Comparison of ENCODE assay signal across 25 mouse cellular contexts in the genomic region with DNA sequence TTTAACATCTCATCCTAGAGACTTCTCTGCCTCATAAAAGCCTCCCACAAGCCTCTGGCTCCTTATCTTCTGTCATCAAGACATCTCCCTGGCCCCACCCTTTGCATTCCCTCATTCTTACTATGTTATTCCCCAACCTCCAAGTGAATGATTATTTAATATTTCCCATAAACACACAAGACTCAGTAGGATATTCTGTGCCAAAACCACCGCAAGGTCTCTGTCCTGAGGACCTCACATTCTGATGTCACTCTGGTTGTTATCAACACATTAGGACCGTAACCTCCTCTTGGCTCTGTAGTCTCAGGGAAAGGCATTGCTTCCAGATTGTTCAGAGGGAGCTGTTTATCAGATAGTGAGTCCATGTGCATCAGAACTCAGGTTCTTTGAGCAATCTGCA.
DNase-seq lines count a peak whose midpoint lies in the region; ATAC-seq lines count a peak whose summit lies in the region.
"Had no signal": no experiment of that assay in that cellular context is flagged by ENCODE, and none has a peak within 500 bp of the region (broad histone marks: within the 10 kb centered on the region; RNA-seq: fewer than 3 reads in every experiment).

No protein-coding gene starts in this region.

- H3K9ac ChIP-seq in embryonic facial prominence, embryonic 14.5 days (ENCODE audit: low read depth, low read length) = no peak overlapping the region
- no peak overlapping the region for H3K9ac ChIP-seq in kidney, embryonic 15.5 days
- H3K9ac ChIP-seq: embryonic facial prominence, embryonic 12.5 days; embryonic facial prominence, embryonic 15.5 days; forebrain, embryonic 13.5 days; forebrain, embryonic 15.5 days; forebrain, postnatal 0 days had no signal

- no peaks in the 10 kb centered on the region for H3K27me3 ChIP-seq in embryonic facial prominence, embryonic 14.5 days (replicated peaks; ENCODE audit: control insufficient read depth, insufficient read depth, low read length)
- no peaks in the 10 kb centered on the region for H3K27me3 ChIP-seq in embryonic facial prominence, embryonic 10.5 days (replicated peaks; ENCODE audit: low read depth, poor library complexity, severe bottlenecking)
- no peaks in the 10 kb centered on the region for H3K27me3 ChIP-seq in kidney, embryonic 15.5 days
- H3K27me3 ChIP-seq: embryonic facial prominence, embryonic 12.5 days; embryonic facial prominence, embryonic 15.5 days; forebrain, embryonic 13.5 days; forebrain, embryonic 15.5 days; Patski had no signal

- 75% methylated on average over 2 of the region's 2 CpGs for WGBS in embryonic facial prominence, embryonic 14.5 days
- 85% methylated on average over 2 of the region's 2 CpGs for WGBS in embryonic facial prominence, embryonic 10.5 days
- WGBS in kidney, embryonic 15.5 days = 86% methylated on average over 2 of the region's 2 CpGs

- no peak overlapping the region for H3K4me3 ChIP-seq in embryonic facial prominence, embryonic 14.5 days (ENCODE audit: low read depth, low read length)
- H3K4me3 ChIP-seq in embryonic facial prominence, embryonic 10.5 days = no peak overlapping the region
- no peak overlapping the region for H3K4me3 ChIP-seq in kidney, embryonic 15.5 days (replicated peaks)
- H3K4me3 ChIP-seq: embryonic facial prominence, embryonic 12.5 days; embryonic facial prominence, embryonic 15.5 days; erythroblast, embryonic 14.5 days; forebrain, embryonic 13.5 days; forebrain, embryonic 15.5 days had no signal

- H3K4me2 ChIP-seq in embryonic facial prominence, embryonic 14.5 days (ENCODE audit: low read depth, low read length) = no peak overlapping the region
- H3K4me2 ChIP-seq in kidney, embryonic 15.5 days = no peak overlapping the region
- H3K4me2 ChIP-seq: embryonic facial prominence, embryonic 12.5 days; embryonic facial prominence, embryonic 15.5 days; forebrain, embryonic 13.5 days; forebrain, embryonic 15.5 days had no signal

- ATAC-seq in embryonic facial prominence, embryonic 14.5 days (ENCODE audit: low read depth) = no peak
- ATAC-seq in kidney, embryonic 15.5 days (replicated peaks; ENCODE audit: low FRiP score) = no peak
- ATAC-seq: activated CD4-positive, CD25-positive, alpha-beta regulatory T cell, adult 4 months; forebrain, embryonic 13.5 days; forebrain, embryonic 15.5 days; forebrain, postnatal 0 days; Patski had no signal

- H3K36me3 ChIP-seq in embryonic facial prominence, embryonic 14.5 days (ENCODE audit: control insufficient read depth, insufficient read depth, low read length) = no peaks in the 10 kb centered on the region
- no peaks in the 10 kb centered on the region for H3K36me3 ChIP-seq in embryonic facial prominence, embryonic 10.5 days (replicated peaks)
- H3K36me3 ChIP-seq in kidney, embryonic 15.5 days = no peaks in the 10 kb centered on the region
- H3K36me3 ChIP-seq: embryonic facial prominence, embryonic 12.5 days; embryonic facial prominence, embryonic 15.5 days; forebrain, embryonic 15.5 days had no signal

- H3K9me3 ChIP-seq in embryonic facial prominence, embryonic 14.5 days (ENCODE audit: control insufficient read depth, low read length) = no peaks in the 10 kb centered on the region
- H3K9me3 ChIP-seq in embryonic facial prominence, embryonic 10.5 days = no peaks in the 10 kb centered on the region
- H3K9me3 ChIP-seq in kidney, embryonic 15.5 days (replicated peaks) = no peaks in the 10 kb centered on the region
- H3K9me3 ChIP-seq: embryonic facial prominence, embryonic 12.5 days; embryonic facial prominence, embryonic 15.5 days; forebrain, embryonic 13.5 days; forebrain, embryonic 15.5 days had no signal

- H3K27ac ChIP-seq in embryonic facial prominence, embryonic 14.5 days (replicated peaks; ENCODE audit: low read depth, low read length) = no peak overlapping the region
- no peak overlapping the region for H3K27ac ChIP-seq in embryonic facial prominence, embryonic 10.5 days (replicated peaks)
- H3K27ac ChIP-seq in kidney, embryonic 15.5 days = no peak overlapping the region
- H3K27ac ChIP-seq: embryonic facial prominence, embryonic 12.5 days; embryonic facial prominence, embryonic 15.5 days; forebrain, embryonic 13.5 days; forebrain, embryonic 15.5 days had no signal

- H3K4me1 ChIP-seq in embryonic facial prominence, embryonic 14.5 days (ENCODE audit: control insufficient read depth, insufficient read depth, low read length) = no peaks in the 10 kb centered on the region
- no peaks in the 10 kb centered on the region for H3K4me1 ChIP-seq in embryonic facial prominence, embryonic 10.5 days
- no peaks in the 10 kb centered on the region for H3K4me1 ChIP-seq in kidney, embryonic 15.5 days
- H3K4me1 ChIP-seq: embryonic facial prominence, embryonic 12.5 days; embryonic facial prominence, embryonic 15.5 days; forebrain, embryonic 13.5 days; forebrain, embryonic 15.5 days had no signal

- peak; percentile 46 for DNase-seq in embryonic facial prominence, embryonic 14.5 days (ENCODE audit: low spot score)
- DNase-seq in embryonic facial prominence, embryonic 10.5 days (ENCODE audit: low spot score) = no peak
- DNase-seq in 3T3-L1 (ENCODE audit: low read depth, low spot score) = peak; percentile 81
- peak; percentile 17 for DNase-seq in brain, adult 2 months (ENCODE audit: low read depth, low spot score)
- peak; percentile 25 for DNase-seq in skeletal muscle tissue, adult 2 months (ENCODE audit: low read depth, low spot score)
- no peak for DNase-seq in ovary, postnatal 10 days (ENCODE audit: low spot score)
- DNase-seq: adrenal gland, adult 8-10 months; adrenal gland, postnatal 14 days; adrenal gland, postnatal 36 days; cerebellum, adult 11 months; cerebellum, adult 18-20 months; cerebellum, adult 8-10 months; cerebellum, adult 9-11 months; cerebellum, postnatal 14 days; cerebellum, postnatal 36 days; embryo, embryonic 11 days; forebrain, postnatal 0 days had no signal

Comparison
In these comparisons a context has a peak if more than half of its experiments do, and no peak if none do; other contexts are left out.
1. DNase-seq: peak in embryonic facial prominence, embryonic 14.5 days (single experiment), 3T3-L1 (single experiment), brain, adult 2 months (single experiment) and skeletal muscle tissue, adult 2 months (single experiment); none in embryonic facial prominence, embryonic 10.5 days (single experiment) and ovary, postnatal 10 days (single experiment).